In the genomic region with DNA sequence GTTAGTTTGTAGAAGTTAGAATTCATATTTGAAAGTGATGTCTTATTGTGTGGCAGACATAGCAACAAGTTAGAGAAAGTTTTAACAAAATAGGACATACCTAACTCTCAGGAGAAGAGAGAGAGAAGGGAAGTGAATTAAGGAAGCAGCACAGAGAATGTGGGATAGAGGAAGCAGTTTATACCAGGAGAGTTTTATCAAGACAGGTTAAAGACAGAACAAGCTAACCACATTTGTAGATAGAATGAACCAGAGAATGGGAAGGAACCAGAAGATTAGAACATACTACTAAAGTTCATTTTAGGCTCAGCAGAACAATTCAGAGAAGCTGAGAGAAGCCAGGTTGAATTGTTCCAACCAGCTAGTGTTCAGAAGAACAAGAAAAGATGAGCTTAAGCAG, we compare ENCODE assay signal across 45 mouse cellular contexts. TPM values are rescaled to one million over a fixed set of nuclear protein-coding genes. Genes with fewer than 3 reads are reported as not detected.
"Had no signal": no experiment of that assay in that cellular context is flagged by ENCODE, and none has a peak within 500 bp of the region (broad histone marks: within the 10 kb centered on the region; RNA-seq: fewer than 3 reads in every experiment).

No protein-coding gene starts in this region.

- H3K27ac ChIP-seq: limb, embryonic 10.5 days; limb, embryonic 12.5 days; limb, embryonic 13.5 days; limb, embryonic 15.5 days; liver, embryonic 12.5 days; liver, embryonic 13.5 days; liver, embryonic 14.5 days; liver, embryonic 15.5 days; lung, embryonic 15.5 days; macrophage; midbrain, embryonic 10.5 days; midbrain, embryonic 12.5 days; midbrain, embryonic 13.5 days; midbrain, embryonic 15.5 days; neural tube, embryonic 12.5 days had no signal

- H3K4me1 ChIP-seq: limb, embryonic 10.5 days; limb, embryonic 12.5 days; limb, embryonic 13.5 days; limb, embryonic 15.5 days; liver, embryonic 12.5 days; liver, embryonic 13.5 days; liver, embryonic 15.5 days; lung, embryonic 15.5 days; midbrain, embryonic 10.5 days; midbrain, embryonic 12.5 days; midbrain, embryonic 13.5 days; midbrain, embryonic 15.5 days; neural tube, embryonic 12.5 days had no signal

- H3K4me2 ChIP-seq: limb, embryonic 12.5 days; limb, embryonic 13.5 days; limb, embryonic 15.5 days; liver, embryonic 11.5 days; liver, embryonic 12.5 days; liver, embryonic 13.5 days; liver, embryonic 15.5 days; lung, embryonic 14.5 days; lung, embryonic 15.5 days; midbrain, embryonic 11.5 days; midbrain, embryonic 12.5 days; midbrain, embryonic 13.5 days; midbrain, embryonic 15.5 days; neural tube, embryonic 12.5 days had no signal

- H3K27me3 ChIP-seq: limb, embryonic 12.5 days; limb, embryonic 13.5 days; limb, embryonic 15.5 days; liver, embryonic 12.5 days; liver, embryonic 13.5 days; liver, embryonic 15.5 days; lung, embryonic 15.5 days; megakaryocyte, embryonic 14.5 days; midbrain, embryonic 12.5 days; midbrain, embryonic 13.5 days; midbrain, embryonic 15.5 days; neural tube, embryonic 12.5 days had no signal

- H3K9ac ChIP-seq: limb, embryonic 12.5 days; limb, embryonic 13.5 days; limb, embryonic 15.5 days; liver, embryonic 12.5 days; liver, embryonic 13.5 days; liver, embryonic 14.5 days; liver, embryonic 15.5 days; liver, postnatal 0 days; lung, embryonic 14.5 days; lung, embryonic 15.5 days; midbrain, embryonic 12.5 days; midbrain, embryonic 13.5 days; midbrain, embryonic 15.5 days; neural tube, embryonic 12.5 days had no signal

- H3K9me3 ChIP-seq: limb, embryonic 10.5 days; limb, embryonic 12.5 days; limb, embryonic 13.5 days; limb, embryonic 15.5 days; liver, embryonic 13.5 days; liver, embryonic 15.5 days; lung, embryonic 15.5 days; midbrain, embryonic 10.5 days; midbrain, embryonic 12.5 days; midbrain, embryonic 13.5 days; midbrain, embryonic 15.5 days; neural tube, embryonic 12.5 days had no signal

- H3K36me3 ChIP-seq: limb, embryonic 10.5 days; limb, embryonic 12.5 days; limb, embryonic 13.5 days; limb, embryonic 15.5 days; liver, embryonic 12.5 days; liver, embryonic 13.5 days; liver, embryonic 15.5 days; lung, embryonic 15.5 days; midbrain, embryonic 10.5 days; midbrain, embryonic 12.5 days; midbrain, embryonic 13.5 days; midbrain, embryonic 15.5 days; neural tube, embryonic 12.5 days had no signal

- DNase-seq: left cerebral cortex, postnatal 4 days; liver; liver, embryonic 13.5 days; liver, postnatal 0 days; lung, adult 18-20 months; lung, adult 2 months; lung, embryonic 14.5 days; lung, postnatal 10 days; lung, postnatal 14 days; lung, postnatal 36 days; lung, postnatal 4 days; midbrain, embryonic 14.5 days had no signal

- ATAC-seq: liver, embryonic 12.5 days; liver, postnatal 0 days; lung, postnatal 0 days; midbrain, embryonic 13.5 days; midbrain, embryonic 15.5 days; midbrain, embryonic 16.5 days had no signal

- H3K4me3 ChIP-seq: limb, embryonic 10.5 days; limb, embryonic 12.5 days; limb, embryonic 13.5 days; limb, embryonic 15.5 days; liver, embryonic 12.5 days; liver, embryonic 13.5 days; liver, embryonic 15.5 days; lung, embryonic 15.5 days; megakaryocyte, embryonic 14.5 days; midbrain, embryonic 10.5 days; midbrain, embryonic 12.5 days; midbrain, embryonic 13.5 days; midbrain, embryonic 15.5 days; myocyte; neural tube, embryonic 12.5 days had no signal

RNA-seq across cellular contexts. Expression of gene Slco1a6, which starts 7.8 kb away (rescaled TPM):
- total RNA-seq: left cerebral cortex, postnatal 14 days; left cerebral cortex, postnatal 25 days; liver, adult 2 months; megakaryocyte progenitor cell, adult 5-6 weeks; megakaryocyte, adult 5-6 weeks; megakaryocyte-erythroid progenitor cell, adult 5-6 weeks; midbrain, postnatal 0 days; monocyte, adult 5-6 weeks had no signal
- polyA plus RNA-seq: limb, embryonic 10.5 days; limb, embryonic 11.5 days; limb, embryonic 12.5 days; limb, embryonic 13.5 days; limb, embryonic 14.5 days; limb, embryonic 15.5 days; liver, adult 2 months; liver, embryonic 11.5 days; liver, embryonic 12.5 days; liver, embryonic 13.5 days; liver, embryonic 14.5 days; liver, embryonic 15.5 days; liver, embryonic 16.5 days; liver, postnatal 0 days; lung, adult 2 months; lung, embryonic 14.5 days; lung, embryonic 15.5 days; lung, embryonic 16.5 days; lung, postnatal 0 days; macrophage; midbrain, embryonic 10.5 days; midbrain, embryonic 11.5 days; midbrain, embryonic 12.5 days; midbrain, embryonic 13.5 days; midbrain, embryonic 16.5 days; midbrain, postnatal 0 days; neural tube, embryonic 11.5 days; neural tube, embryonic 12.5 days had no signal
